Mouse (Mus musculus): Measurements from ENCODE around the gene Gm266. TPM values are rescaled to one million over a fixed set of nuclear protein-coding genes. Genes with fewer than 3 reads are reported as not detected.

The Gm266 gene
- polyA plus RNA-seq, 1 experiment from 2014 or later, result 2.3 TPM

- ChIA-PET POLR2A (interaction anchor here (0.7 to 1.0 kb wide), 2 partner anchors 22 to 79 kb away, joined by 3 read pairs; no protein-coding TSS in a partner anchor), CTCF (interaction anchor here (1.2 to 2.7 kb wide), 4 partner anchors 22 to 244 kb away, joined by 3 to 11 read pairs (median 6); no protein-coding TSS in a partner anchor)
- in situ Hi-C loops (cut with MboI; ENCODE audit: low pct_unique_long_range_greater_than_20kb), result loop anchor here (10.0 kb wide), 1 partner anchor 229 kb away; the partner anchor contains the start of gene Amn
- ATAC-seq (no peak), DNase-seq (ENCODE audit: low read depth, low spot score) (no peak)
- no peaks in the 10 kb centered on the region for H3K27me3 ChIP-seq
- TF ChIP-seq CTCF (IDR thresholded peaks at IDR 0.05), result no peak
These were observed 17.9 kb upstream of the Gm266 start for GRCm38 (mm10) chr12:111503571-111503970.

GRCm38 (mm10) chr12:111503063-111503567 lies 17.5 kb upstream of the Gm266 start:
- POLR2A ChIA-PET, result interaction anchor here (0.7 kb wide), 1 partner anchor 22 kb away, joined by 3 read pairs; no protein-coding TSS in a partner anchor
- no peak for TF ChIP-seq CTCF (IDR thresholded peaks at IDR 0.05)
- ATAC-seq (no peak), DNase-seq (ENCODE audit: low read depth, low spot score) (no peak)
- no peaks in the 10 kb centered on the region for H3K27me3 ChIP-seq
- CTCF ChIA-PET, result interaction anchor here (1.2 to 1.5 kb wide), 2 partner anchors 22 to 78 kb away, joined by 3 to 10 read pairs; no protein-coding TSS in a partner anchor
- in situ Hi-C loops (cut with MboI; ENCODE audit: low pct_unique_long_range_greater_than_20kb), result loop anchor here (10.0 kb wide), 1 partner anchor 228 kb away; the partner anchor contains the start of gene Amn

GRCm38 (mm10) chr12:111500725-111501124 lies 15.1 kb upstream of the Gm266 start:
- in situ Hi-C loops (cut with MboI; ENCODE audit: low pct_unique_long_range_greater_than_20kb), result loop anchor here (10.0 kb wide), 1 partner anchor 226 kb away; the partner anchor contains the start of gene Amn
- TF ChIP-seq CTCF (IDR thresholded peaks at IDR 0.05), result no peak
- no peaks in the 10 kb centered on the region for H3K27me3 ChIP-seq
- ATAC-seq (no peak), DNase-seq (ENCODE audit: low read depth, low spot score) (no peak)
- ChIA-PET CTCF (no interaction called here), POLR2A (no interaction called here)

- in situ Hi-C loops (cut with MboI; ENCODE audit: low pct_unique_long_range_greater_than_20kb), result loop anchor here (10.0 kb wide), 1 partner anchor 225 kb away; the partner anchor contains the start of gene Amn
- DNase-seq (ENCODE audit: low read depth, low spot score), result no peak
- POLR2A ChIA-PET, result no interaction called here
- no peaks in the 10 kb centered on the region for H3K27me3 ChIP-seq
- no peak for ATAC-seq
- CTCF ChIA-PET, result interaction anchor here (1.6 kb wide), 1 partner anchor 74 kb away, joined by 3 read pairs; no protein-coding TSS in a partner anchor
- no peak for TF ChIP-seq CTCF (IDR thresholded peaks at IDR 0.05)
These were observed 14.0 kb upstream of the Gm266 start for GRCm38 (mm10) chr12:111499617-111500016.

- in situ Hi-C loops (cut with MboI; ENCODE audit: low pct_unique_long_range_greater_than_20kb), result no loop called here
- peak; percentile 74 for TF ChIP-seq CTCF (IDR thresholded peaks at IDR 0.05)
- ChIA-PET POLR2A (no interaction called here), CTCF (interaction anchor here (1.2 kb wide), 1 partner anchor 66 kb away, joined by 4 read pairs; no protein-coding TSS in a partner anchor)
- ATAC-seq (no peak), DNase-seq (ENCODE audit: low read depth, low spot score) (no peak)
- no peaks in the 10 kb centered on the region for H3K27me3 ChIP-seq
These were observed 11.5 kb upstream of the Gm266 start for GRCm38 (mm10) chr12:111497076-111497475.

- DNase-seq (ENCODE audit: low read depth, low spot score) (no peak), ATAC-seq (no peak)
- TF ChIP-seq CTCF (IDR thresholded peaks at IDR 0.05), result no peak
- no peaks in the 10 kb centered on the region for H3K27me3 ChIP-seq
- ChIA-PET POLR2A (no interaction called here), CTCF (no interaction called here)
- in situ Hi-C loops (cut with MboI; ENCODE audit: low pct_unique_long_range_greater_than_20kb), result no loop called here
These were observed 9.3 kb upstream of the Gm266 start for GRCm38 (mm10) chr12:111494931-111495330.

GRCm38 (mm10) chr12:111489261-111489865 lies 3.7 kb upstream of the Gm266 start:
- ATAC-seq (no peak), DNase-seq (ENCODE audit: low read depth, low spot score) (no peak)
- TF ChIP-seq CTCF (IDR thresholded peaks at IDR 0.05), result no peak
- no peaks in the 10 kb centered on the region for H3K27me3 ChIP-seq
- ChIA-PET POLR2A (no interaction called here), CTCF (interaction anchor here (1.3 kb wide), 1 partner anchor 64 kb away, joined by 6 read pairs; no protein-coding TSS in a partner anchor)
- in situ Hi-C loops (cut with MboI; ENCODE audit: low pct_unique_long_range_greater_than_20kb), result no loop called here

- POLR2A ChIA-PET, result no interaction called here
- no peak for ATAC-seq
- no peak for TF ChIP-seq CTCF (IDR thresholded peaks at IDR 0.05)
- in situ Hi-C loops (cut with MboI; ENCODE audit: low pct_unique_long_range_greater_than_20kb), result no loop called here
- no peak for DNase-seq (ENCODE audit: low read depth, low spot score)
- CTCF ChIA-PET, result interaction anchor here (0.9 to 1.4 kb wide), 2 partner anchors 13 to 61 kb away, joined by 3 to 5 read pairs; no protein-coding TSS in a partner anchor
- no peaks in the 10 kb centered on the region for H3K27me3 ChIP-seq
These were observed 832 bp upstream of the Gm266 start for GRCm38 (mm10) chr12:111486455-111486854.

GRCm38 (mm10) chr12:111485046-111485651 lies 474 bp downstream of the Gm266 start:
- POLR2A ChIA-PET, result no interaction called here
- no peaks in the 10 kb centered on the region for H3K27me3 ChIP-seq
- TF ChIP-seq CTCF (IDR thresholded peaks at IDR 0.05), result no peak
- DNase-seq (ENCODE audit: low read depth, low spot score) (no peak), ATAC-seq (no peak)
- CTCF ChIA-PET, result interaction anchor here (1.3 to 1.4 kb wide), 2 partner anchors 60 kb away, joined by 3 to 5 read pairs; no protein-coding TSS in a partner anchor
- in situ Hi-C loops (cut with MboI; ENCODE audit: low pct_unique_long_range_greater_than_20kb), result no loop called here

- CTCF ChIA-PET, result interaction anchor here (0.7 to 3.6 kb wide), 9 partner anchors 9 to 59 kb away, joined by 3 to 31 read pairs (median 3); no protein-coding TSS in a partner anchor
- ATAC-seq (no peak), DNase-seq (ENCODE audit: low read depth, low spot score) (no peak)
- peak; percentile 85 for TF ChIP-seq CTCF (IDR thresholded peaks at IDR 0.05)
- POLR2A ChIA-PET, result interaction anchor here (0.6 to 0.7 kb wide), 2 partner anchors 19 to 140 kb away, joined by 3 read pairs; no protein-coding TSS in a partner anchor
- H3K27me3 ChIP-seq, result no peaks in the 10 kb centered on the region
- in situ Hi-C loops (cut with MboI; ENCODE audit: low pct_unique_long_range_greater_than_20kb), result no loop called here
These were observed 5.7 kb downstream of the Gm266 start for GRCm38 (mm10) chr12:111479917-111480316.

Measured in Patski (cell line).